Mouse (Mus musculus): ENCODE data around the gene Ern2. TPM values are rescaled to one million over a fixed set of nuclear protein-coding genes. Genes with fewer than 3 reads are reported as not detected.

Gene Ern2
- polyA plus RNA-seq, 1 experiment from 2014 or later = 0.07 TPM

DNA sequence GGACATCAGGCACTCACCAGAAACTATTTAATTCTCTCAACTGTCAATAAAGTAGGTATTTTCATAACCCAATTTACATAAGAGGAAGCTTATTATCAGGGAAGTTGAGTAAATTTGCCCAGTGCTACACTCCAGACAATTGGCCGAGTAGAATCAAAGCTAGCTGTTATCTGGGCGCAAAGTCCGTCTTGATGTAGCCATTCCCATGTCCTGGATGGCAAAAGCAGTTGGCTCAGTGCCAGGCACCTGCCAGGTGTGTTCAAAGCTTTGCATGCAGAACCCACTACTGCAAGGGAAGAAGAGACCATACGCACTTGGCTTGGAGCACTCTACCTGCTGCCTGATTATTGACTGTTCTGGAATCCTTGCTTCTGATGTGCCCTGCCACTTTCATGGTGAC is 33.5 kb downstream of the Ern2 start:
- H3K9ac ChIP-seq (ENCODE audit: low read depth, low read length) = no peak overlapping the region
- H3K4me1 ChIP-seq (ENCODE audit: control insufficient read depth, insufficient read depth, low read length) = no peaks in the 10 kb centered on the region
- DNase-seq (ENCODE audit: low spot score) (no peak), ATAC-seq (ENCODE audit: low read depth) (no peak)
- no peaks in the 10 kb centered on the region for H3K27me3 ChIP-seq (replicated peaks; ENCODE audit: control insufficient read depth, insufficient read depth, low read length)
- 93% methylated on average over 4 of the region's 4 CpGs for WGBS
- H3K36me3 ChIP-seq (ENCODE audit: control insufficient read depth, insufficient read depth, low read length) = peaks cover 23% of the 10 kb centered on the region
- H3K4me3 ChIP-seq (ENCODE audit: low read depth, low read length) = no peak overlapping the region
- no peak overlapping the region for H3K4me2 ChIP-seq (ENCODE audit: low read depth, low read length)
- H3K9me3 ChIP-seq (ENCODE audit: control insufficient read depth, low read length) = no peaks in the 10 kb centered on the region
- H3K27ac ChIP-seq (replicated peaks; ENCODE audit: low read depth, low read length) = no peak overlapping the region

DNA sequence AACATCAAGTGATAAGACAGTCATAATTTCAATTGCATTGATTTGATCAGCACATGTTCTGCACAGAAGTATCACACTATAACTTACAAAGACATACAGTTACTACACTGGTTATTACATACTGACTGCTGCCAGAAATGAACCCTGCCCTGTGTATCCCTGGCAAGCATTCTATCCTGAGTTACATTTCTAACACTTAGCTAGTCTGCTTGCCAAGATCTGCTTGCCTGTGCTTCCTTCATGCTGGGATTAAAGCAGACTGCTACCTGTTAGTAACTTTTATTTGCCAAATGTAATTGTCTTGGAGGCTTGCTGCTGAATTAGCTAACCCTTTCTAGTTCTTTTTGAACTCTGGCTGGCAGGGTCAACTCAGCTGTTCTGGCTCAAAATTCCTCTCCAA is 45.0 kb downstream of the Ern2 start:
- Histone ChIP-seq H3K27ac (replicated peaks; ENCODE audit: low read depth, low read length) (no peak overlapping the region), H3K27me3 (replicated peaks; ENCODE audit: control insufficient read depth, insufficient read depth, low read length) (no peaks in the 10 kb centered on the region), H3K4me2 (ENCODE audit: low read depth, low read length) (no peak overlapping the region), H3K4me1 (ENCODE audit: control insufficient read depth, insufficient read depth, low read length) (no peaks in the 10 kb centered on the region), H3K4me3 (ENCODE audit: low read depth, low read length) (no peak overlapping the region), H3K9ac (ENCODE audit: low read depth, low read length) (no peak overlapping the region), H3K9me3 (ENCODE audit: control insufficient read depth, low read length) (no peaks in the 10 kb centered on the region), H3K36me3 (ENCODE audit: control insufficient read depth, insufficient read depth, low read length) (peaks cover 94% of the 10 kb centered on the region)
- DNase-seq (ENCODE audit: low spot score) (no peak), ATAC-seq (ENCODE audit: low read depth) (no peak)

GRCm38 (mm10) chr7:122138190-122138589 is 47.8 kb downstream of the Ern2 start:
- DNase-seq (ENCODE audit: low spot score) = no peak
- Histone ChIP-seq H3K4me3 (ENCODE audit: low read depth, low read length) (no peak overlapping the region), H3K9me3 (ENCODE audit: control insufficient read depth, low read length) (no peaks in the 10 kb centered on the region), H3K9ac (ENCODE audit: low read depth, low read length) (no peak overlapping the region), H3K4me2 (ENCODE audit: low read depth, low read length) (no peak overlapping the region), H3K36me3 (ENCODE audit: control insufficient read depth, insufficient read depth, low read length) (peaks cover 84% of the 10 kb centered on the region), H3K27me3 (replicated peaks; ENCODE audit: control insufficient read depth, insufficient read depth, low read length) (no peaks in the 10 kb centered on the region), H3K4me1 (ENCODE audit: control insufficient read depth, insufficient read depth, low read length) (peaks cover 3% of the 10 kb centered on the region; the same call in 1 of the 2 replicates), H3K27ac (replicated peaks; ENCODE audit: low read depth, low read length) (no peak overlapping the region)
- ATAC-seq (ENCODE audit: low read depth) = no peak
- 96% methylated on average over 5 of the region's 5 CpGs for WGBS

- DNase-seq (ENCODE audit: low spot score) (no peak), ATAC-seq (ENCODE audit: low read depth) (no peak)
- no peak overlapping the region for H3K4me3 ChIP-seq (ENCODE audit: low read depth, low read length)
- H3K4me1 ChIP-seq (ENCODE audit: control insufficient read depth, insufficient read depth, low read length) = peaks cover 3% of the 10 kb centered on the region; the same call in 1 of the 2 replicates
- H3K4me2 ChIP-seq (ENCODE audit: low read depth, low read length) = no peak overlapping the region
- H3K27ac ChIP-seq (replicated peaks; ENCODE audit: low read depth, low read length) = no peak overlapping the region
- peaks cover 74% of the 10 kb centered on the region for H3K36me3 ChIP-seq (ENCODE audit: control insufficient read depth, insufficient read depth, low read length)
- H3K9ac ChIP-seq (ENCODE audit: low read depth, low read length) = no peak overlapping the region
- H3K27me3 ChIP-seq (replicated peaks; ENCODE audit: control insufficient read depth, insufficient read depth, low read length) = no peaks in the 10 kb centered on the region
- H3K9me3 ChIP-seq (ENCODE audit: control insufficient read depth, low read length) = no peaks in the 10 kb centered on the region
Observed at GRCm38 (mm10) chr7:122137071-122137470, 48.9 kb downstream of the Ern2 start.

- Histone ChIP-seq H3K36me3 (ENCODE audit: control insufficient read depth, insufficient read depth, low read length) (peaks cover 55% of the 10 kb centered on the region), H3K27me3 (replicated peaks; ENCODE audit: control insufficient read depth, insufficient read depth, low read length) (no peaks in the 10 kb centered on the region), H3K4me2 (ENCODE audit: low read depth, low read length) (no peak overlapping the region), H3K4me3 (ENCODE audit: low read depth, low read length) (no peak overlapping the region), H3K9ac (ENCODE audit: low read depth, low read length) (no peak overlapping the region), H3K4me1 (ENCODE audit: control insufficient read depth, insufficient read depth, low read length) (peaks cover 3% of the 10 kb centered on the region; the same call in 1 of the 2 replicates), H3K27ac (replicated peaks; ENCODE audit: low read depth, low read length) (no peak overlapping the region), H3K9me3 (ENCODE audit: control insufficient read depth, low read length) (no peaks in the 10 kb centered on the region)
- 79% methylated on average over 10 of the region's 10 CpGs for WGBS
- no peak for ATAC-seq (ENCODE audit: low read depth)
- DNase-seq (ENCODE audit: low spot score) = no peak
Observed at GRCm38 (mm10) chr7:122135070-122135469, 50.9 kb downstream of the Ern2 start.

DNA sequence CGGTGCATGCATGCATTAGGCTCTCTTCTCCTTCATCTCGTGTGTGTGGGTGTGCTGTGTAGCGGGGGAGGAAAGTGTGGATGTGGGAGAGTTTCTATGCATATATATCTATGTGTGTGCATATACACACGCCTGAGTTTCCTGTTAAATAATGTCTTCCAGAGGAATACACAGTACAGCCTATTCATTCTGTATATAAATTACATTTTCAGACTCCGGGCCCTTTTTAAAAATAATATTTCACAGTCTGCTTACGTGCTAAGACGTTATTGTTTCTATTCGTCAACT is 52.7 kb downstream of the Ern2 start:
- peaks cover 3% of the 10 kb centered on the region; the same call in 1 of the 2 replicates for H3K4me1 ChIP-seq (ENCODE audit: control insufficient read depth, insufficient read depth, low read length)
- H3K9ac ChIP-seq (ENCODE audit: low read depth, low read length) = peak overlapping the region; percentile 88
- H3K4me3 ChIP-seq (ENCODE audit: low read depth, low read length) = peak overlapping the region; percentile 86
- 16% methylated on average over 8 of the region's 8 CpGs for WGBS
- ATAC-seq (ENCODE audit: low read depth) (no peak), DNase-seq (ENCODE audit: low spot score) (no peak)
- H3K9me3 ChIP-seq (ENCODE audit: control insufficient read depth, low read length) = no peaks in the 10 kb centered on the region
- H3K27me3 ChIP-seq (replicated peaks; ENCODE audit: control insufficient read depth, insufficient read depth, low read length) = no peaks in the 10 kb centered on the region
- peak overlapping the region; percentile 77 for H3K4me2 ChIP-seq (ENCODE audit: low read depth, low read length)
- H3K36me3 ChIP-seq (ENCODE audit: control insufficient read depth, insufficient read depth, low read length) = peaks cover 41% of the 10 kb centered on the region
- peak overlapping the region; percentile 70; the same call in 1 of the 2 replicates for H3K27ac ChIP-seq (replicated peaks; ENCODE audit: low read depth, low read length)

GRCm38 (mm10) chr7:122132497-122133337 is 53.3 kb downstream of the Ern2 start, which contains the start of the genes Palb2 and Dctn5:
TSS of gene Palb2 (minus strand) at chr7:122132985.
TSS of gene Dctn5 (plus strand) at chr7:122133041.
- Histone ChIP-seq H3K27me3 (replicated peaks; ENCODE audit: control insufficient read depth, insufficient read depth, low read length) (no peaks in the 10 kb centered on the region), H3K4me3 (ENCODE audit: low read depth, low read length) (peak within 1 kb of the TSS; percentile 86), H3K9ac (ENCODE audit: low read depth, low read length) (peak within 1 kb of the TSS; percentile 88), H3K27ac (replicated peaks; ENCODE audit: low read depth, low read length) (peak within 1 kb of the TSS; percentile 70; the same call in 1 of the 2 replicates), H3K4me1 (ENCODE audit: control insufficient read depth, insufficient read depth, low read length) (peaks cover 3% of the 10 kb centered on the region; the same call in 1 of the 2 replicates), H3K36me3 (ENCODE audit: control insufficient read depth, insufficient read depth, low read length) (peaks cover 41% of the 10 kb centered on the region), H3K9me3 (ENCODE audit: control insufficient read depth, low read length) (no peaks in the 10 kb centered on the region), H3K4me2 (ENCODE audit: low read depth, low read length) (peak within 1 kb of the TSS; percentile 77)
- DNase-seq (ENCODE audit: low spot score) (peak; percentile 98), ATAC-seq (ENCODE audit: low read depth) (peak; percentile 99)
- WGBS = under 1% methylated on average over 53 of the region's 54 CpGs

GRCm38 (mm10) chr7:122131834-122132233 is 54.2 kb downstream of the Ern2 start:
- peak overlapping the region; percentile 88 for H3K9ac ChIP-seq (ENCODE audit: low read depth, low read length)
- no peak overlapping the region for H3K27ac ChIP-seq (replicated peaks; ENCODE audit: low read depth, low read length)
- peak overlapping the region; percentile 77 for H3K4me2 ChIP-seq (ENCODE audit: low read depth, low read length)
- DNase-seq (ENCODE audit: low spot score) (no peak), ATAC-seq (ENCODE audit: low read depth) (no peak)
- H3K4me1 ChIP-seq (ENCODE audit: control insufficient read depth, insufficient read depth, low read length) = peaks cover 3% of the 10 kb centered on the region; the same call in 1 of the 2 replicates
- no peaks in the 10 kb centered on the region for H3K27me3 ChIP-seq (replicated peaks; ENCODE audit: control insufficient read depth, insufficient read depth, low read length)
- peaks cover 44% of the 10 kb centered on the region for H3K36me3 ChIP-seq (ENCODE audit: control insufficient read depth, insufficient read depth, low read length)
- H3K4me3 ChIP-seq (ENCODE audit: low read depth, low read length) = peak overlapping the region; percentile 86
- no peaks in the 10 kb centered on the region for H3K9me3 ChIP-seq (ENCODE audit: control insufficient read depth, low read length)

- Histone ChIP-seq H3K9me3 (ENCODE audit: control insufficient read depth, low read length) (no peaks in the 10 kb centered on the region), H3K9ac (ENCODE audit: low read depth, low read length) (no peak overlapping the region), H3K4me1 (ENCODE audit: control insufficient read depth, insufficient read depth, low read length) (no peaks in the 10 kb centered on the region), H3K36me3 (ENCODE audit: control insufficient read depth, insufficient read depth, low read length) (peaks cover 44% of the 10 kb centered on the region), H3K4me2 (ENCODE audit: low read depth, low read length) (no peak overlapping the region), H3K4me3 (ENCODE audit: low read depth, low read length) (no peak overlapping the region), H3K27ac (replicated peaks; ENCODE audit: low read depth, low read length) (no peak overlapping the region), H3K27me3 (replicated peaks; ENCODE audit: control insufficient read depth, insufficient read depth, low read length) (no peaks in the 10 kb centered on the region)
- no peak for ATAC-seq (ENCODE audit: low read depth)
- 94% methylated on average over 11 of the region's 11 CpGs for WGBS
- no peak for DNase-seq (ENCODE audit: low spot score)
Observed at GRCm38 (mm10) chr7:122126946-122127345, 59.1 kb downstream of the Ern2 start.
